Mouse (Mus musculus) olfactory bulb, adult 2 months (tissue): ENCODE measurements around the gene Mrpl20.

Source experiments
- CTCF ChIP-seq: fragments of 200-500 bp; IDR thresholded peaks from 2 replicates; pipeline ENCODE4 v1.5.1; 2012; ENCODE audit warnings: low read depth, mild to moderate bottlenecking, low read length, moderate library complexity; ENCODE audit not compliant: insufficient read depth
- POLR2A ChIP-seq: fragments of 200-500 bp; IDR thresholded peaks from 2 replicates; pipeline ENCODE4 v1.6.1; 2012; ENCODE audit warnings: mild to moderate bottlenecking, low read depth, low read length, moderate library complexity; ENCODE audit not compliant: insufficient read depth

DNA sequence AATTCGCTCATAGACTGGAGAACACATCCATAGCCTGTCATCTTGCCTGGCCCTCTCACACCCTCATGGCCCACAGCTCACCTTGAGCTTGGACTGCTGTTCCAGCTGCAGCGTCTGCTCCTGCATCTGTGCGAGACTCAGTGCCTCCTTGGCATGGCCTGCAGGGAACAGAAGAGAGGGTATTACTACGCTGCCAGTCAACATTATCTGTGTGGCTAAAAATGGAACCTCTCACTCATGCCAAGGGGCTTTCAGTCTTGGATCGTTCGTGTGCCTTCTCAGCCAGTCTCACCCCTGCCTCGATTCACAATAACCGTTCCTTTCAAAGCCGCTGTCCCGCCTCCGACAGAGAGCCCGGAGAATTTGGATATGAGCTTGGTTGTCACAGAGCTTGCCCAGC, 45.7 kb upstream of the Mrpl20 start:
- no peak for TF ChIP-seq CTCF
- no peak for TF ChIP-seq POLR2A
